Mouse (Mus musculus) lung, embryonic 14.5 days (tissue): ENCODE data around the gene Srd5a1. TPM values are rescaled to one million over a fixed set of nuclear protein-coding genes. Genes with fewer than 3 reads are reported as not detected.

Experiments used
- ATAC-seq: fragments of 200-750 bp; cut with Nextera tagmentation; 2 replicates; pipeline ENCODE4 v1.8.0; 2017; ENCODE audit warnings: mild to moderate bottlenecking, moderate TSS enrichment, moderate library complexity; ENCODE audit not compliant: insufficient read depth
- DNase-seq: peaks from one replicate; pipeline ENCODE4 v3.0.0-alpha.2; 2015
- H3K27ac ChIP-seq: fragments of 300-500 bp; sonication (generic); 2 replicates; pipeline ENCODE4 v1.5.1; 2014; ENCODE audit warnings: low read depth, mild to moderate bottlenecking, moderate library complexity
- H3K27me3 ChIP-seq: fragments of 300-500 bp; sonication (generic); 2 replicates; pipeline ENCODE4 v1.6.1; 2014; ENCODE audit warnings: low read length, control low read depth; ENCODE audit not compliant: insufficient read depth
- H3K36me3 ChIP-seq: fragments of 300-500 bp; sonication (generic); 2 replicates; pipeline ENCODE4 v1.6.1; 2014; ENCODE audit warnings: control low read depth; ENCODE audit not compliant: insufficient read depth
- H3K4me1 ChIP-seq: fragments of 300-500 bp; sonication (generic); 2 replicates; pipeline ENCODE4 v1.6.1; 2014; ENCODE audit warnings: antibody characterized with exemption, control low read depth; ENCODE audit not compliant: insufficient read depth
- H3K4me2 ChIP-seq: fragments of 300-500 bp; sonication (generic); 2 replicates; pipeline ENCODE4 v1.6.1; 2014; ENCODE audit warnings: mild to moderate bottlenecking
- H3K4me3 ChIP-seq: fragments of 300-500 bp; sonication (generic); 2 replicates; pipeline ENCODE4 v1.5.1; 2014; ENCODE audit warnings: low read depth, low read length
- H3K9ac ChIP-seq: fragments of 300-500 bp; sonication (generic); 2 replicates; pipeline ENCODE4 v1.6.1; 2014
- H3K9me3 ChIP-seq: fragments of 300-500 bp; sonication (generic); 2 replicates; pipeline ENCODE4 v1.6.1; 2016; ENCODE audit warnings: low read depth, low read length, control low read depth
- CTCF ChIP-seq: IDR thresholded peaks from 2 replicates; pipeline ENCODE4 v1.5.1; 2016; ENCODE audit warnings: antibody characterized with exemption, low read depth
- whole genome bisulfite sequencing: fragments of 180-500 bp; shearing (Covaris S2); extraction: QIAGEN DNeasy Blood & Tissue Kit; methylation state at CpG from one replicate; pipeline ENCODE4 v1.1.7; 2014; 5-methylcytosine and 5-hydroxymethylcytosine counted together
- polyA plus RNA-seq: library from polyadenylated mRNA; unstranded; fragments of >200 nt; fragmentation: Nextera tagmentation; extraction: Ambion mirVana; gene quantifications from 2 replicates; pipeline ENCODE4 v1.2.1, GENCODE M21; 2014

Srd5a1 gene
- polyA plus RNA-seq, 1 experiment from 2014 or later: 29.2 TPM

- Histone ChIP-seq H3K9me3 (no peaks in the 10 kb centered on the region), H3K4me1 (peaks cover 16% of the 10 kb centered on the region), H3K9ac (peak within 1 kb of the TSS; percentile 87), H3K4me3 (peak within 1 kb of the TSS; percentile 95), H3K36me3 (peaks cover 8% of the 10 kb centered on the region), H3K4me2 (peak within 1 kb of the TSS; percentile 96), H3K27me3 (no peaks in the 10 kb centered on the region), H3K27ac (peak within 1 kb of the TSS; percentile 95)
- DNase-seq: no peak
- under 1% methylated on average over 43 of the region's 57 CpGs for WGBS
- ATAC-seq: peak; percentile 85
- no peak for TF ChIP-seq CTCF
Measured at GRCm38 (mm10) chr13:69534334-69534653, 76.9 kb downstream of the Srd5a1 start, which contains the start of gene Tent4a. Gene Tent4a (minus strand): TSS chr13:69534617.

GRCm38 (mm10) chr13:69533405-69534333, 77.6 kb downstream of the Srd5a1 start, which contains the start of gene Nsun2:
Gene Nsun2 (plus strand): TSS chr13:69533746.
- TF ChIP-seq CTCF: no peak
- ATAC-seq (peak; percentile 25; the same call in 1 of the 2 replicates), DNase-seq (peak; percentile 67)
- Histone ChIP-seq H3K36me3 (peaks cover 12% of the 10 kb centered on the region), H3K4me3 (peak within 1 kb of the TSS; percentile 95), H3K27me3 (no peaks in the 10 kb centered on the region), H3K9me3 (no peaks in the 10 kb centered on the region), H3K4me2 (peak within 1 kb of the TSS; percentile 96), H3K27ac (peak within 1 kb of the TSS; percentile 87), H3K9ac (peak within 1 kb of the TSS; percentile 87), H3K4me1 (peaks cover 16% of the 10 kb centered on the region)
- under 1% methylated on average over 127 of the region's 155 CpGs for WGBS

- no peak for DNase-seq
- Histone ChIP-seq H3K4me3 (peak overlapping the region; percentile 95), H3K4me2 (peak overlapping the region; percentile 96), H3K4me1 (peaks cover 16% of the 10 kb centered on the region), H3K27me3 (no peaks in the 10 kb centered on the region), H3K9me3 (no peaks in the 10 kb centered on the region), H3K27ac (peak overlapping the region; percentile 46; the same call in 1 of the 2 replicates), H3K36me3 (peaks cover 14% of the 10 kb centered on the region), H3K9ac (peak overlapping the region; percentile 87)
- ATAC-seq: no peak
- under 1% methylated on average over 9 of the region's 9 CpGs for WGBS
- no peak for TF ChIP-seq CTCF
Measured at GRCm38 (mm10) chr13:69532893-69533404, 78.3 kb downstream of the Srd5a1 start.

- DNase-seq (no peak), ATAC-seq (no peak)
- H3K27me3 ChIP-seq: no peaks in the 10 kb centered on the region
- peak overlapping the region; percentile 96 for H3K4me2 ChIP-seq
- H3K4me3 ChIP-seq: peak overlapping the region; percentile 95
- no peak for TF ChIP-seq CTCF
- peaks cover 16% of the 10 kb centered on the region for H3K4me1 ChIP-seq
- H3K9me3 ChIP-seq: no peaks in the 10 kb centered on the region
- H3K36me3 ChIP-seq: peaks cover 14% of the 10 kb centered on the region
- no peak overlapping the region for H3K27ac ChIP-seq
- 13% methylated on average over 14 of the region's 14 CpGs for WGBS
- H3K9ac ChIP-seq: peak overlapping the region; percentile 87
Measured at GRCm38 (mm10) chr13:69532101-69532892, 78.9 kb downstream of the Srd5a1 start.

GRCm38 (mm10) chr13:69531431-69531830, 79.8 kb downstream of the Srd5a1 start:
- Histone ChIP-seq H3K27ac (no peak overlapping the region), H3K4me3 (peak overlapping the region; percentile 95), H3K4me1 (peaks cover 16% of the 10 kb centered on the region), H3K9me3 (no peaks in the 10 kb centered on the region), H3K27me3 (no peaks in the 10 kb centered on the region), H3K9ac (peak overlapping the region; percentile 87), H3K36me3 (peaks cover 14% of the 10 kb centered on the region), H3K4me2 (peak overlapping the region; percentile 96)
- 40% methylated on average over 6 of the region's 6 CpGs for WGBS
- ATAC-seq: no peak
- TF ChIP-seq CTCF: no peak
- DNase-seq: no peak

GRCm38 (mm10) chr13:69530951-69531350, 80.3 kb downstream of the Srd5a1 start:
- Histone ChIP-seq H3K4me3 (peak overlapping the region; percentile 95; the same call in 1 of the 2 replicates), H3K4me2 (peak overlapping the region; percentile 96), H3K27me3 (no peaks in the 10 kb centered on the region), H3K36me3 (peaks cover 14% of the 10 kb centered on the region), H3K9ac (no peak overlapping the region), H3K9me3 (no peaks in the 10 kb centered on the region), H3K27ac (no peak overlapping the region), H3K4me1 (peaks cover 19% of the 10 kb centered on the region)
- DNase-seq (no peak), ATAC-seq (no peak)
- TF ChIP-seq CTCF: no peak
- WGBS: 80% methylated on average over 6 of the region's 6 CpGs

- Histone ChIP-seq H3K36me3 (peaks cover 14% of the 10 kb centered on the region), H3K27ac (no peak overlapping the region), H3K4me3 (no peak overlapping the region), H3K27me3 (no peaks in the 10 kb centered on the region), H3K9ac (no peak overlapping the region), H3K4me2 (0 out of 2 replicates have a peak overlapping the region, but pooled peaks have one; percentile 96), H3K4me1 (peaks cover 24% of the 10 kb centered on the region), H3K9me3 (no peaks in the 10 kb centered on the region)
- DNase-seq (no peak), ATAC-seq (no peak)
- 77% methylated on average over 3 of the region's 3 CpGs for WGBS
- TF ChIP-seq CTCF: no peak
Measured at GRCm38 (mm10) chr13:69530156-69530555, 81.1 kb downstream of the Srd5a1 start.
